Mouse (Mus musculus) MEL-GATA-1-ER (cell line): ENCODE data around the gene Cnih4.

Source experiments
- DNase-seq: peaks from one replicate; pipeline ENCODE4 v3.0.0-alpha.2; 2012; ENCODE audit warnings: low read depth; ENCODE audit errors: extremely low read depth

Gene Cnih4

DNA sequence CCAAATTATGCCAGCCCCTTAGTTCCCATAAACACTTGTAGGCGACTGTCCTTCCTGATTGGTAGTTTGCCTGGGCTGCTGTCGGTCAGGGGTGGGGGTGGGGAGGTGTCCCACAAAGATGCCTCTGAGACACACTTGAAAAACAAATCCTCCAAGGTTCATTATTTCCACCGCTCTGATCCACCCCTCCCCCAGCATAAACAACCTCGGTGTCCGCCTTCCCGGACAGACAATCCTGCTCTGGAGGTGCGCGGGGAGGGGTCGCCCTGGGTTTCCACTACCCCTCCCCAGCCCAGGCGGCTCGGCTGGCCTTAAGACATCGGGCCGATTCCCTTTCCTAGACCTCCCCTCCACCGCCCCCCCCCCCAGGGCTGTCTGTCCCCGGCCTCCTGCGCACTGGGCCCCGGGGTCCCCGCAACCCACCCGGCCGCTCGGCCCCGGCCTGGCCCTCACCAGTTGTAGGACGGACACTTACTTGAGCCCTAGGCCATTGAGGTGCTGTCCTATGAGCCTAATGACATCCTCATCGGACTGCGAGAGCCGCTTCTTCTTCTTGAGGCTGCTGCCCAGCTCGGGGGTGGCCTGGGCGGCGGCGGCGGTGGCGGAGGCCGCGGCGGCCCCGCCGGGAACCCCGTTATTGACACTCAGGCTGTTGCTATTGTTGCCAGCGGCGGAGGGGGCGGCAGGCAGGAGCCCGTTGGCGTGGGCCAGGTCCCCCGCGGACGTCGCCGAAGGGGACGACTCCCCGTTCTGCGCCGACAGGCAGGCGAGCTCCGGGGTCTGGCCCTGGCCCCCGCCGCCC is 66.3 kb downstream of the Cnih4 start:
- no peak for DNase-seq

DNA sequence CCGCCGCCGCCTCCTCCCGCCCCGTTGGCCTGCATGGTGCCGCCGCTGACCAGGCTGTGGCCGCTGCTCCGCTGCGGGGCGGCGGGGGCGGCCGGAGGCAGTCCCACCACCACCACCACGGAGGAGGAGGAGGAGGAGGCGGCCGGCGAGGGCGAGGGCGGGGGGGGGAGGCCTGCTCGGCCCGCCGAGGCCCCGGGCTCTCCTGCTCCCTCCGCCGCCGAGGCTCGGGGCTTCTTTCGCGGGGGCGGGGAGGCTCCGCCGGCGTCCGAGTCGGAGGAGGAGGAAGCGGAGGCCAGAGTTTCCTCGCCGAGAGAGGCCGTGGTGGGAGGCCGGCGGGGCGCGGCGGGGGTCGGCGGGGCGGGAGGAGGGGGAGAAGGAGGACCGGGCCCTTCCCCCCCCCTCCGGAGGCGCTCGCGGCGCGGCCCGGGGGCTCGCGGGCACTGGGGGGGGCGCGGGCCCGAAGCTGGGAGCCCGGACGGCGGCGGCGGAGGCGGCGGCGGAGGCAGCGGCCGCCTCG is 67.0 kb downstream of the Cnih4 start:
- no peak for DNase-seq

GRCm38 (mm10) chr1:181211920-181212633 is 67.6 kb downstream of the Cnih4 start, which contains the start of gene Wdr26:
TSS of gene Wdr26 (minus strand) at chr1:181212001.
- DNase-seq = peak; percentile 70

DNA sequence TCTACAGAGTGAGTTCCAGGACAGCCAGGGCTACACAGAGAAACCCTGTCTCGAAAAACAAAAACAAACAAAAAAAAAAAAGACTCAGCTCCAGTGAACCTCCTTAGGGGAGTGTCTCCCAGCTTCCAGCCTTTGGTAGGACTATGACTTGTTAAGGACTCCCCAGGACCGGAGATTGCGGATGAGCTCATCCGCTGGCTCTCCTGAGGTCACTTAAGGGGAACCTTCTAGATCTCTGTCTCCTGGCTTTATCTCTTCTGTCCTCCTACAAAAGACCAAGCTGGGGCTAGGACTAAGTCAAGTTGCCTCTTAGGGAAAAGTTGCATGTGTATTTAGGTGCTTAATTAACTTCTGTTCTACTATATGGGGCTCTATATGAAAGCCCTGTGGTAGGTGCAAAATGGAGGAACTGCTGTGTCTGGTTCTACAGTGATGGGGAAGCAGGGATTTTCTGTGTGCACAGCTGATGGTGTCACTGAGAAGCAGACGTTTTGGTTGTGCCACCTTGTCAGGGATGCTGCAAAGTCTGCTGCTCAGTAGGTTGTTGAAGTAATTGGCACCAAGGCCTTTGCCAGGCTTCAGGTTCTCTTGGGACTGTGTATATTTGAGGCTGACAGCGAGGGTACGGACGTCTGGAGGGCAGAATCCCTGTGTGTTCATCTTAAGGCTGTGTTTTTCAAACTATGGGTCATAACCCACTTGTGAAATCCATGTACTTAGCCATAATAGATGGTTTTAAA is 70.0 kb downstream of the Cnih4 start:
- no peak for DNase-seq

DNA sequence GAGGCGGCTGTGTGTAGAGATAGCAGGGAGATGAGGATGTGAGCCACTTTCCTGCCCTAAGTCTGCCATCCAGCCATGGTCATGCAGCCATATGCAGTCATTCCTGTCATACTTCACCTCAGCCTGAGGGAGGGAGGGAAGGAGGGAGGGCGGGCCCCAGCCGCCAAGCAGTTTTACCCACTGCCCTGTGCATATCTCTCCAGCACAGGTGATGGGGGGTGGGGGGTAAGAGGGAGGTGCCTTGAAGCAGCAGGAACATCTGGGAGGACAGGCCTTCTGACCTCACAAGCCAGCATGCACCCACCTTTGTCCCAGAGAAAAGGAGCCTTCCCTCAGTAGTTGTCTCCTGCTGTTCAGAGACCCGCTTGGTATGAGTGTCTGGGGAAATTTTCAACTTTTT is 71.8 kb downstream of the Cnih4 start:
- DNase-seq = no peak
